Mouse (Mus musculus) heart, postnatal 4 days (tissue): ENCODE data around the gene Cog1. TPM values are rescaled to one million over a fixed set of nuclear protein-coding genes. Genes with fewer than 3 reads are reported as not detected.
A peak's percentile ranks its signal among the peaks of the same experiment; 100 is the strongest.
"Not testable (repeated sequence)": the region's sequence is repeated elsewhere in the genome, so short reads cannot be mapped to it uniquely, and the experiment has no call there.

Experiments used
- DNase-seq: peaks from one replicate; pipeline ENCODE4 v3.0.0; 2021
- total RNA-seq, 2 experiments: library from RNA; stranded (reverse); gene quantifications; 2 replicates each; pipeline ENCODE4 v1.2.3; 2021

Cog1 gene
- total RNA-seq, 2 experiments from 2014 or later = 17.5 to 19.5 TPM

DNA sequence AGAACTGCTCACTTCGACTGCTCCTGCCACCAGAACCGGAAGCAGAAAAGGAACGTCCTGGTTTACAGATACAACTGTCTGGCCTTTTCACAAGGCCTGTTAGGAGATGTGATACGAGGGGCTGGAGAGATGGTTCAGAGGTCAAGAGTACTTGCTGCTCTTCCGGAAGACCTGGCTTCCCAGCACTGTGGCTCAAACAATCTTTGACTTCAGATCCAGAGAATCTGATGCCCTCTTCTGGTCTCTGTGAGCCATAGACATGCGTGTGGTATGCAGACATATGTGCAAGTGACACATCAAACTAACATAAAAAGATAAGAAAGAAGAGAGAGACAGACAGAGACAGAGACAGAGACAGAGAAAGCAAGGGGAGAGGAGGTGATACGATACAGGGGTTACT lies 16.7 kb upstream of the Cog1 start:
- no peak for DNase-seq

GRCm38 (mm10) chr11:113633398-113633797 lies 15.6 kb upstream of the Cog1 start:
- no peak for DNase-seq

DNA sequence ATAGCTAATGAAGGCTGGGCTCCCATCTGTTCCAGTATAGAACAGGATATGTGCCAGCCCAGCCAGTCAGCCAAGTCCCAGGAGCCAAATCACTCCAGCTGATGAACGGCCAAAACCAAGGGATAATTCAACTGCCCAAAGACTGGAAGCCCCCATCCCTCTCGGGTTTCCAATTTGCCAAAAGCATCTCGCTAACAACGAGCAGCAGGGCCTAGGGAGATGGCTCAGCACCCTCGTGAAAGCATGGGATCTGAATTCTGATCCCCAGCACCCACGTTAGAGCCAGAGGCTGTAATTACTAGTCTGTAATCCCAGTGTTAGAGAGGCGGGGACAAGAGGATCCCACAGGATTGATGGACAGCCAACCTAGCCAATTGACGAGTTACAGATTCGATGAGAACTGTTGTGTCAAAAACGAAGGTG lies 14.3 kb upstream of the Cog1 start:
- DNase-seq = no peak

GRCm38 (mm10) chr11:113638680-113639079 lies 10.3 kb upstream of the Cog1 start:
- DNase-seq = no peak

GRCm38 (mm10) chr11:113645181-113645580 lies 3.8 kb upstream of the Cog1 start:
- no peak for DNase-seq

DNA sequence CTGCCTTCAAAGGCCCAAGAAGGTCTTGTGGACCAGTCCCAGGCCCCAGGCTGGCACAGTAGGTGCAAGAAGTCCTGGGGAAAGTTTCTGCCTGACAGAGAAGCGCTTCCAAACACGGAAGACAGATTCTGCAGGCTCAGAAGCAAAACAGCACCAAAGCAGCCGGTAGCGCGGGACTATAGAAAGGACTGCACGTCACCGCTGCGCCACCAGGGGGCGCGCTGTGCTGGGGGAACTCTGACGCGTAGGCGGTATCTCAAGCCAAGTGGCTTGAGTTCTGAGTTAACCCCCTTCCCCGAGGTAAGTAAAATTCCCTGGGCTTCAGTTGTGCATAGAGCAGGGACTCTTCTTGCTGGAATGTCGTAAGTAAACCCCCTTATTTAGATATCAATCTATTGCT lies 817 bp upstream of the Cog1 start:
- DNase-seq = peak; percentile 88

DNA sequence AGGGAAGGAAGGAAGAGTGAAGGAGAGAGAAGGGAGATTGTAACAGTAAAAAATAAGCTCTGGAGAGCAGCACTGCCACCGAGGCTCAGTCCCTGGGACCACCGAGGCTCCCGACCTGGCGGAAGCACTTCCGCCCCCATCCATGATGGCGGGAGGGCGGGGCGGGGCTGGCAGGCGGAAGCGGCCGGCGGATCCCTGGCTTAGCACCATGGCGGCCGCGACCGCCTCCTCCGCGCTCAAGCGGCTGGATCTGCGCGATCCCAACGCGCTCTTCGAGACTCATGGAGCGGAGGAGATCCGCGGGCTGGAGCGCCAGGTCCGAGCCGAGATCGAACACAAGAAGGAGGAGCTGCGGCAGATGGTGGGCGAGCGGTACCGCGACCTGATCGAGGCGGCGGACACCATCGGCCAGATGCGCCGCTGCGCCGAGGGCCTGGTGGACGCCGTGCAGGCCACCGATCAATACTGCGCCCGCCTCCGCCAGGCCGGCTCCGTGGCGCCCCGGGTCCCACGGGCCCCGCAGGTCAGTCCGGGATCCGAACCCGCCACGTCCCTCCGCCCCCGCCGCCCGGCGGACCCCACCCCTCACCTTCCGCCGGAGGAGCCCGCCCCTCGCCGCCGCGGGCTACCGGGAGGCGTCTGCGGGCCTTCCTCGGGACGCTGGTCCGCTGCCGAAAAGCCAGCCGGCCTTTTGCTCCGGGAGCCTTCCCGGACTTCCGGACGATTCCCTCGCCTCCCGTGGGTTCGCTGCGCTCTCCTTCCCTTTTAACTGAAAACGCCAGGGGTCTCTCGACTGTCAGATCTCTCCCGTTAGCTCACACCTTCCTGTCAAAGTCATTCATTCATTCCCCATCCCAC lies 613 bp downstream of the Cog1 start, which contains the start of gene Slc39a11:
Slc39a11 (minus strand) TSS at position 727 of the 858 bp plus-strand sequence.
- peak; percentile 76 for DNase-seq

DNA sequence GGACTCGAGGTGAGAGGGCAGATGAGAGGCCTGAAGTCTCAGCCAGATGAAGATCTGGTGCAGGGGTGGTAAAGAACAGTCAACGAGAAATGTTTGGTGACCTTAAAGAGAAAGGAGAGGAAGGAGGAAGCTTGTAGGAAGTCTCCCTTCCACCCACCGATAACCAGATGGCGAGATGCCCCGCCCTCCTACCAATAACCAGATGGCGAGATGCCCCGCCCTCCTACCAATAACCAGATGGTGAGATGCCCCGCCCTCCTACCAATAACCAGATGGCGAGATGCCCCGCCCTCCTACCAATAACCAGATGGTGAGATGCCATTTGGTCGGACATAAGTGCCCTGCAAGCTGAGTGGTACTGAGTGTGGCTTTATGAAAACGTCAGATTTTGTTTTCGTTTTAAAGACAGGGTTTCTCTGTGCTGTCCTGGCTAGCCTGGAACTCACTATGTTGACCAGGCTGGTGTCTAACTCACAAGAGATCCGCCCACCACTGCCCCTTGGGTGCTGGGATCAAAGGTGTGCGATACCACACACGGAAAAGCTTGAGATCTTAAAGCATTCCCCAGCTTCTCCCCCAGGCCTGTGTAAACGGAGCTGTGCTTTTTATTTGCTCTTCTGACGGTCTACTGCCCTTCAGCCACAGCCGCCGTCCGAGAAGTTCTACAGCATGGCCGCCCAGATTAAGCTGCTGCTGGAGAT lies 2.4 kb downstream of the Cog1 start:
- no peak for DNase-seq

- peak; percentile 60 for DNase-seq
Measured at GRCm38 (mm10) chr11:113651907-113652273, 2.9 kb downstream of the Cog1 start.

DNA sequence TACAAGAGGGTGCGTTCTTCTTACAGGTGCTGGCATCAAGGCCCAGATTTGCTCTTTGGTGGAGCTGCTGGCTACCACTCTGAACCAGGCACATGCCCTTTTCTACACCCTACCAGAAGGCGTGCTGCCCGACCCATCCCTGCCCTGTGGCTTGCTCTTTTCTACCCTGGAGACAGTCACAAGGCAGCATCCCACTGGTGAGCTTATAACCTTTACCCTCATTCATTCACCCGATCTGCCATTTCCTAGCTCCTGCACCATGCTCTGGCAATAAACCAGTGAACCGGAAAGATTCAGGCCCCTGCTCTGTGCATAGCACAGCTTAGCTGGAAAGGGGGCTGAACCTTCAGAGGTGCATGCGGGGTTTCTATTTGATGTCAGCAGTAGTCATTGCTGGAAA lies 3.5 kb downstream of the Cog1 start:
- DNase-seq = no peak

DNA sequence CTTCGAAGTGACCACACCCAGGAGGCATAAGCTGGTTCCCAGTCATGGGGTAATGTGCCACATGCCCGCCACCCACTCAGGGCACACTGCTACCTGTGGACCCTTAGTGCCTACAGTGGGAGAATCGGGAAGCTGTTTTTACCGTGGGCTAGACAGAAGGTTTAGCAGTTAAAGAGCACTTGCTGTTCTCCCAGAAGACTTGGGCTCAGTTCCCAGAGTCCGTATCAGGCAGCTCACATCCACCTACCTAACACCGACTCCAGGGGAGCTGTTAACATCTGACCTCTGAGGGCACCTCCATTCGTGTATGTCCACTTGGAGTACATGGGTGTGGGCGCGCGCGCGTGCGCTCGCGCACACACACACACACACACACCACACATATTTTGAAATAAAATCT lies 5.1 kb downstream of the Cog1 start:
- no peak for DNase-seq

- no peak for DNase-seq
Measured at GRCm38 (mm10) chr11:113654561-113655270, 5.7 kb downstream of the Cog1 start.

- DNase-seq = no peak
Measured at GRCm38 (mm10) chr11:113656511-113656932, 7.6 kb downstream of the Cog1 start.

DNA sequence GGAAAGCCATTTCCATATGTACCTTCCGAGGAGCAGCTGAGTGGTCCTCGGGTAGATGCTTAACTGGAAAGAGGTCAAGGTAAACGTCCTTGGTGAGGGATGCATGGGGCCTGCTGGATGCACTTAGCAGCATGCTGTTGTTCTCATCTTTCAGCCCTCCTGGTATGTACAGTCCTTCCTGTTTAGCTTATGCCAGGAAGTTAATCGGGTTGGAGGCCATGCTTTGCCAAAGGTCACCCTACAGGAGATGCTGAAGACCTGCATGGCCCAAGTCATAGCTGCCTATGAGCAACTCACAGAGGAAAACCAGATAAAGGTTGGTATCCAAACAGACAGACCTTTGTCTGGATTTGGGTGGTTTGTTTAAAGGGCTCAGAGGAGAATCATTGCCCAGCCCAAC lies 8.3 kb downstream of the Cog1 start:
- DNase-seq = no peak

- no peak for DNase-seq
Measured at GRCm38 (mm10) chr11:113658319-113658718, 9.3 kb downstream of the Cog1 start.

GRCm38 (mm10) chr11:113658763-113659162 lies 9.8 kb downstream of the Cog1 start:
- DNase-seq = no peak

DNA sequence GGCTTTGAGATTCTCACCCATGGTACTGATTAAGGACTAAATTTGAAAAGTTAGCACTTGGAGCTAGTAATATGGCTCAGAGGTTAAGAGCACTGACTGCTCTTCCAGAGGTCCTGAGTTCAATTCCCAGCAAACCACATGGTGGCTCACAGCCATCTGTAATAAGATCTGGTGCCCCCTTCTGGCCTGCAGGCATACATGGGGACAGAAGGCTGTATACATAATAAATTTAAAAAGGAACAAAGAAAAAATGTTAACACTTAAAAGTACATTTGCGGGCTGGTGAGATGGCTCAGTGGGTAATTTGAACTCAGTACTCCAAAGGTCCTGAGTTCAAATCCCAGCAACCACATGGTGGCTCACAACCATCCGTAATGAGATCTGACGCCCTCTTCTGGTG lies 11.2 kb downstream of the Cog1 start:
- DNase-seq = not testable (repeated sequence)

- DNase-seq = no peak
Measured at GRCm38 (mm10) chr11:113660940-113661339, 12.0 kb downstream of the Cog1 start.

DNA sequence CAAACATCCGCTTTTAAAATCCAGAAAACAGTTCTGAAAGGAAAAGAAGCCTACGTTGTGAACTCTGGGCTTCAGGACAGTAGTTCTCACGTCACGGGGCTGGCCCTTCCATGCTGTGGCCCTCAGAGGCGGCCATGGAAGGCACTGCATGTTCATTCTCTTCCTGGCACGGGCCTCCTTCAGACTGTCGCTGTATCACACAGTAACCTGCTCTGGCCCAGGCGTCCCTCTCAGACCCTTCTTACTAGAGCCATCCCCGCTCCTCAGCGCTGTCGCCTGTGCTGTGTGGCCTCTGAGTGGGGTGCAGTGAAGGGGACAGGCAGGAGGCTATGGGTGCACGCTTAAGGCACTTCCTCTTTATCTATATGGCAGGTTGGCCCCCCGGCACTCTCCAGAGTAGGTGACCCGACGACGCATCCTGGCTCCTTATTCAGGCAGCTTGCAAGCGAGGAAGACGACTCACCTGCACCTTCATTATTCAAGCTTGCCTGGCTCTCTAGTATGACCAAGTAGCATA lies 12.9 kb downstream of the Cog1 start:
- no peak for DNase-seq

GRCm38 (mm10) chr11:113664279-113664678 lies 15.3 kb downstream of the Cog1 start:
- DNase-seq = no peak

DNA sequence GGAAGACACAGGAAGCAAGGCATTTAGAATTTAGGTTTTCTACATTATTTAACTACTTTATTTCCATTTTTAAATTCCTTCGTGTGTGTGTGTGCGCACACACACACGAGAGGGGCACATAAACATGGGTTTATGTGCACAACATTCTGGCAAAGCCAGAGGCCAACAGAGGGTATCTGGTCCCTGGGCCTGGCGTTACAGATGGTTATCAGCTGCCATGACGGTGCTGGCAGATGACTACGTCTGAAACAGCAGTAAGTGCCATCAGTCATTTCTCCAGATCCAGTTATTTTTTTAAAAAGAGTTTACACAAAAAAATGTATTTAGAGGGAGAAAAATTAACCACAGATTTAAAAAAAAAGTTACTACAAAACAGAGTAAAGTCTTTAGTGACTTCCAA lies 17.2 kb downstream of the Cog1 start:
- no peak for DNase-seq

DNA sequence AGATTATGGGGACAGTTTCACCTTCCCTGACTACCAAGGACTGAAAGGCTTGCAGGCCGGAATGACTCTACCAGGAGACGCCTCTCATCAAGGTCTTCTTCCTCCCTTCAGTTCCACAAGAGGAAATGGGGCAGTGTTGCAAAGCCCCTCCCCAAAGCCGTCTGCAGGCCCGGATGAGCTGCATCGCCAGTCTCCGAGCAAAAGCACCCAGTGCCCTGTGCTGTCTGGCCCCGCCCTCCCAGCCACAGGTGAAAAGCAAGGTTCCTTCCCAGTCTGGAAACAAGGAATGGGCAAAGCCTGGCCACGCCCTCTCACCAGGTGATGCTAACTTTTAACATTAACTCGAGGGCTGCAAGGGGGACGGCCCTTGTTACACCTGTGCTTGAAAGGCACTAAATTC lies 17.7 kb downstream of the Cog1 start:
- no peak for DNase-seq

DNA sequence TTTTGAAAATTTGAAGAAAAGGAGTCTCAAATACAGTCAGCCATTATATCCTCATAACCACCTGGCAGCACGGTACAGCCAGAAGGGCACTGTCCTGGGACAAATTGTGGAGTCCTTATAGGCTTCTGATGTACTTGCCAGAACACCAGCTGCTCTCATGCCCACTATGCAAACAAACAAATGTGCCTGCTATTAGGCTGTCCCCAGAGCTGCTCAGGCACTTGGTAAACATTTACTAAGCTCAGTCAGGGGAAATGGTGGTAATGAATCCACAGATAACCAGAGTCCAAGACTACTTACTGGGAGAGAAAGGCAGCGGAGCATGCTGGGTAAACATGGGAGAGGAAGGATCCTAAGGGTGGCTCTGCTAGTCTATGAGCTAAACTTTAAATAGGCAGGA lies 18.2 kb downstream of the Cog1 start:
- DNase-seq = no peak
